Mouse (Mus musculus) kidney, embryonic 15.5 days (tissue): ENCODE measurements around the gene Mob2. TPM values are rescaled to one million over a fixed set of nuclear protein-coding genes. Genes with fewer than 3 reads are reported as not detected.

Source experiments
- ATAC-seq: fragments of 200-750 bp; cut with Nextera tagmentation; replicated peaks from 2 replicates; pipeline ENCODE4 v1.8.0; 2017; ENCODE audit warnings: moderate TSS enrichment; ENCODE audit not compliant: low FRiP score
- H3K27ac ChIP-seq: fragments of 300-500 bp; sonication (generic); 2 replicates; pipeline ENCODE4 v1.5.1; 2015; ENCODE audit warnings: mild to moderate bottlenecking, inconsistent platforms
- H3K27me3 ChIP-seq: fragments of 300-500 bp; sonication (generic); 2 replicates; pipeline ENCODE4 v1.6.1; 2015; ENCODE audit warnings: inconsistent platforms
- H3K36me3 ChIP-seq: fragments of 300-500 bp; sonication (generic); 2 replicates; pipeline ENCODE4 v1.6.1; 2015; ENCODE audit warnings: inconsistent platforms
- H3K4me1 ChIP-seq: fragments of 300-500 bp; sonication (generic); 2 replicates; pipeline ENCODE4 v1.6.1; 2015; ENCODE audit warnings: inconsistent platforms
- H3K4me2 ChIP-seq: fragments of 300-500 bp; sonication (generic); 2 replicates; pipeline ENCODE4 v1.6.1; 2015; ENCODE audit warnings: moderate library complexity, mild to moderate bottlenecking, inconsistent platforms
- H3K4me3 ChIP-seq: fragments of 300-500 bp; sonication (generic); replicated peaks from 2 replicates; pipeline ENCODE4 v1.5.1; 2015; ENCODE audit warnings: mild to moderate bottlenecking, inconsistent platforms
- H3K9ac ChIP-seq: fragments of 300-500 bp; sonication (generic); 2 replicates; pipeline ENCODE4 v1.6.1; 2015; ENCODE audit warnings: mild to moderate bottlenecking, inconsistent platforms
- H3K9me3 ChIP-seq: fragments of 300-500 bp; sonication (generic); replicated peaks from 2 replicates; pipeline ENCODE4 v1.6.1; 2016; ENCODE audit warnings: inconsistent platforms
- WGBS: fragments of 180-500 bp; shearing (Covaris S2); methylation state at CpG from one replicate; pipeline ENCODE4 v1.1.7; 2015; ENCODE audit warnings: mixed read lengths; 5-methylcytosine and 5-hydroxymethylcytosine counted together
- microRNA-seq: library from miRNA; unstranded; fragments of <30 nt; microRNA quantifications from one replicate; pipeline ENCODE4, GENCODE M21; 2016
- polyA plus RNA-seq: library from polyadenylated mRNA; unstranded; fragments of >200 nt; fragmentation: Nextera tagmentation; extraction: Ambion mirVana; gene quantifications from 2 replicates; pipeline ENCODE4 v1.2.1, GENCODE M21; 2015

Gene Mob2
- polyA plus RNA-seq, 1 experiment from 2014 or later: 66.9 TPM

DNA sequence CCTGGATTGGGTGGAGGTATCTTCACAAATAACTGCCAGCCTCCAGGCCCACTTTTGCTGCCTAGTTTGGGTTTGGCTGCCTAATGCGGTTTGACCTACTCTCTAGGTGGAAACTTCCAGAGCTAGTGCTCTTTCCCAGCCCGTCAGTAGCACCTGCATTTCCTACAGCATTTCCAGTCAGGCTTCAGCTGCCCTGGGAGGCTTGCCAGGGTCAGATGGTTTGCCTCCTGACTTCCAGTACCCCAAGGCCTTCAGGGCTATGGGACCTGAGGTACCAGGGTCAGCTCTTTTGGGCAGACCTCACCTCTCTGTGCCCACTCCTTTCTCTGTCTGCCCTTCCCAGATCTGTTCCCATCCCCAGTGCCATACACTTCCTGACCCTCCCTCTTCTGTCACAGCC lies 99.9 kb downstream of the Mob2 start:
- Histone ChIP-seq H3K4me1 (no peaks in the 10 kb centered on the region), H3K4me2 (no peak overlapping the region), H3K4me3 (no peak overlapping the region), H3K27me3 (0 out of 2 replicates have a peak, but pooled peaks cover 4% of the 10 kb centered on the region), H3K27ac (no peak overlapping the region), H3K9ac (no peak overlapping the region), H3K36me3 (no peaks in the 10 kb centered on the region), H3K9me3 (no peaks in the 10 kb centered on the region)
- ATAC-seq: no peak
- 91% methylated on average over 2 of the region's 2 CpGs for WGBS

- WGBS: 73% methylated on average over 1 of the region's 1 CpGs
- no peaks in the 10 kb centered on the region for H3K36me3 ChIP-seq
- no peak overlapping the region for H3K27ac ChIP-seq
- H3K4me2 ChIP-seq: no peak overlapping the region
- ATAC-seq: no peak
- no peak overlapping the region for H3K9ac ChIP-seq
- H3K4me3 ChIP-seq: no peak overlapping the region
- H3K9me3 ChIP-seq: no peaks in the 10 kb centered on the region
- no peaks in the 10 kb centered on the region for H3K4me1 ChIP-seq
- H3K27me3 ChIP-seq: peaks cover 7% of the 10 kb centered on the region
These were observed 101.7 kb downstream of the Mob2 start for GRCm38 (mm10) chr7:141959133-141959532.

Small RNAs within 50 kb of the gene (microRNA-seq; reads per million reads assigned to microRNA genes)
- gene Mir3104: not detected

Other genes with a start within 250 kb of the Mob2 start
- gene Muc5b, start 222.0 kb downstream of the Mob2 start, polyA plus RNA-seq: 0.01 and 0.03 TPM in 2 replicates
- gene Tollip, start 142.6 kb downstream of the Mob2 start, polyA plus RNA-seq: 41.3 and 45.6 TPM in 2 replicates
- gene Brsk2, start 111.3 kb downstream of the Mob2 start, polyA plus RNA-seq: 0.74 and 0.86 TPM in 2 replicates
- gene Dusp8, start 34.8 kb upstream of the Mob2 start, polyA plus RNA-seq: 2.6 and 2.9 TPM in 2 replicates
- not detected in 2 replicates for gene Gm45618, start 59.7 kb upstream of the Mob2 start, polyA plus RNA-seq
- gene Gm39115, start 75.0 kb upstream of the Mob2 start, polyA plus RNA-seq: not detected in 2 replicates
- not detected in 2 replicates for gene Gm45337, start 83.5 kb upstream of the Mob2 start, polyA plus RNA-seq
- not detected in 2 replicates for gene Gm29735, start 96.0 kb upstream of the Mob2 start, polyA plus RNA-seq
- gene Gm4553, start 104.7 kb upstream of the Mob2 start, polyA plus RNA-seq: not detected in 2 replicates
- not detected in 2 replicates for gene Krtap5-2, start 114.9 kb upstream of the Mob2 start, polyA plus RNA-seq
- gene Gm10153, start 129.3 kb upstream of the Mob2 start, polyA plus RNA-seq: not detected in 2 replicates
- not detected in 2 replicates for gene Krtap5-3, start 140.3 kb upstream of the Mob2 start, polyA plus RNA-seq
- gene Gm7579, start 150.8 kb upstream of the Mob2 start, polyA plus RNA-seq: not detected in 2 replicates
- gene Krtap5-5, start 168.9 kb upstream of the Mob2 start, polyA plus RNA-seq: not detected in 2 replicates
- not detected in 2 replicates for gene Gm40460, start 180.0 kb upstream of the Mob2 start, polyA plus RNA-seq
- not detected in 2 replicates for gene Gm2431, start 197.3 kb upstream of the Mob2 start, polyA plus RNA-seq
- gene Gm4559, start 213.3 kb upstream of the Mob2 start, polyA plus RNA-seq: not detected in 2 replicates
- gene Krtap5-1, start 236.1 kb upstream of the Mob2 start, polyA plus RNA-seq: not detected in 2 replicates
- gene Krtap5-4, start 242.5 kb upstream of the Mob2 start, polyA plus RNA-seq: not detected in 2 replicates